Mouse (Mus musculus): Measurements from ENCODE around the gene Entpd1.

DNA sequence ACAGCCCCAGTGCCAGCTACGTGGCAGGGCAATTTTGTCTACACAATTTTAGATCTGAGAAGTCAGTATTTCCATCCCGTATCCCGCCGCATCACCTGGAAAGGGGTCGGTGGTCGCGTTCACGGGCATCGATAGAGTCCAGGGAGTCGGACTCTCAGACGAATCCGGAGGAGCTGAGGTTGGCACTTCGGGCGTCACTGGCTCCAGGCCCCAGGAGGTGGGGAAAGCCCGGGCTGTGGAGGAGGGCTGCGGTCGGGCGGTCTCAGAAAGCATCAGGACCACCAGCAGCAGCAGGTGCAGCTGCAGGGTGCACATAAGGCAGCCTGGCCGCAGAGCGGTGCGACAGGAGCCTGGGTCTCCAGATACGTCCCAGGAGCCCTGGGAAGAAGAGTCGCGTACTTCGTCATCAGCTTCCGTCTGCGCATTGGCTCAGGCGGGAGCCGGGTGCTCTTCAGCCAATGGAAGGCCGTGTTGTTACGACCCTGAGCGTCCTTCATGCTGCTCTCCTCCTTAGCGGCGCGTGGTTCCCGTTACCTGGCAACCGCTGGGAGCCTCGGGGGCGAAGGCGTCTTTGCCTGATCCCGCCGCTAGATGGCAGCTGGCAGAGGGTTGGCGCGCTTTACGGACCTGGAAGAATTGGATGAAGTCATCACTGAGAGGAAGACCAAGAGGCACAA, at the start of gene Entpd1, which contains the start of gene Tctn3:
- peak; percentile 94 for TF ChIP-seq CTCF (IDR thresholded peaks at IDR 0.05)
- peak; percentile 97 for TF ChIP-seq EP300 (IDR thresholded peaks at IDR 0.05; ENCODE audit: insufficient read depth, low read depth, low read length)
